ENCODE assay signal across 16 mouse cellular contexts in genomic region chr2:167235338-167236018, GRCm38 (mm10). TPM values are rescaled to one million over a fixed set of nuclear protein-coding genes. Genes with fewer than 3 reads are reported as not detected.
DNase-seq lines count a peak whose midpoint lies in the region; ATAC-seq and TF ChIP-seq lines count a peak whose summit lies in the region.
"Had no signal": no experiment of that assay in that cellular context is flagged by ENCODE, and none has a peak within 500 bp of the region (broad histone marks: within the 10 kb centered on the region; RNA-seq: fewer than 3 reads in every experiment).

No protein-coding gene starts in this region.

- no peaks in the 10 kb centered on the region for H3K9me3 ChIP-seq in heart, embryonic 16.5 days (replicated peaks; ENCODE audit: control insufficient read depth, low read length)
- H3K9me3 ChIP-seq in midbrain, embryonic 16.5 days (replicated peaks; ENCODE audit: control insufficient read depth, low read length, poor library complexity, severe bottlenecking), result no peaks in the 10 kb centered on the region
- H3K9me3 ChIP-seq: hindbrain, embryonic 10.5 days; liver, embryonic 15.5 days; midbrain, embryonic 12.5 days had no signal

- peak; percentile 59; the same call in 1 of the 2 replicates for ATAC-seq in heart, embryonic 16.5 days (replicated peaks; ENCODE audit: extremely low read depth, insufficient read depth, low FRiP score)
- ATAC-seq in midbrain, embryonic 16.5 days, result no peak
- ATAC-seq: Patski had no signal

- peak overlapping the region; percentile 27; the same call in 1 of the 2 replicates for H3K9ac ChIP-seq in heart, embryonic 16.5 days (ENCODE audit: low read length)
- no peak overlapping the region for H3K9ac ChIP-seq in midbrain, embryonic 16.5 days (ENCODE audit: low read depth, low read length)
- H3K9ac ChIP-seq: liver, embryonic 15.5 days; midbrain, embryonic 12.5 days had no signal

- peak overlapping the region; percentile 56 for H3K27ac ChIP-seq in testis, adult 2 months (ENCODE audit: control insufficient read depth, insufficient read depth, low read depth, low read length)
- peak overlapping the region; percentile 79 for H3K27ac ChIP-seq in heart, embryonic 16.5 days (ENCODE audit: low read length)
- no peak overlapping the region for H3K27ac ChIP-seq in midbrain, embryonic 16.5 days (ENCODE audit: low read length)
- H3K27ac ChIP-seq: hindbrain, embryonic 10.5 days; liver, embryonic 15.5 days; midbrain, embryonic 12.5 days had no signal

- peak overlapping the region; percentile 23; the same call in 1 of the 2 replicates for H3K4me2 ChIP-seq in heart, embryonic 16.5 days (ENCODE audit: low read depth, low read length)
- H3K4me2 ChIP-seq in midbrain, embryonic 16.5 days (ENCODE audit: low read length), result no peak overlapping the region
- H3K4me2 ChIP-seq: liver, embryonic 15.5 days; midbrain, embryonic 12.5 days had no signal

- peak; percentile 48 to 57 for DNase-seq in cerebellum, postnatal 10 days
- no peak for DNase-seq in cerebellum, postnatal 4 days (ENCODE audit: low spot score in 2 of 2)
- no peak for DNase-seq in testis, postnatal 14 days (ENCODE audit: low spot score)
- peak; percentile 66 for DNase-seq in skeletal muscle tissue, adult 2 months (ENCODE audit: low read depth, low spot score)
- DNase-seq in frontal cortex, postnatal 25 days (ENCODE audit: low spot score in 2 of 2), result no peak
- DNase-seq: adrenal gland, adult 2 months; kidney, adult 18-20 months; kidney, postnatal 4 days; right cerebral cortex, postnatal 4 days had no signal

- no peak for TF ChIP-seq POLR2A in testis, adult 2 months (IDR thresholded peaks at IDR 0.05; ENCODE audit: control insufficient read depth, low read depth, low read length)

- H3K27me3 ChIP-seq in testis, adult 2 months (ENCODE audit: control insufficient read depth, insufficient read depth, low read length), result no peaks in the 10 kb centered on the region
- peaks cover 7% of the 10 kb centered on the region for H3K27me3 ChIP-seq in heart, embryonic 16.5 days (ENCODE audit: control insufficient read depth, insufficient read depth, low read length)
- peaks cover 7% of the 10 kb centered on the region for H3K27me3 ChIP-seq in midbrain, embryonic 16.5 days (ENCODE audit: control insufficient read depth, insufficient read depth, low read depth, low read length)
- H3K27me3 ChIP-seq: Patski had no signal

- TF ChIP-seq CTCF in testis, adult 2 months (IDR thresholded peaks at IDR 0.05; ENCODE audit: control insufficient read depth, insufficient read depth, insufficient replicate concordance, low read depth, low read length), result no peak

- H3K4me1 ChIP-seq in testis, adult 2 months (ENCODE audit: control insufficient read depth, insufficient read depth, low read length), result peaks cover 12% of the 10 kb centered on the region
- peaks cover 8% of the 10 kb centered on the region for H3K4me1 ChIP-seq in heart, embryonic 16.5 days (ENCODE audit: control insufficient read depth, insufficient read depth, low read length)
- H3K4me1 ChIP-seq in midbrain, embryonic 16.5 days (ENCODE audit: control insufficient read depth, insufficient read depth, low read length), result peaks cover 7% of the 10 kb centered on the region

- no peaks in the 10 kb centered on the region for H3K36me3 ChIP-seq in testis, adult 2 months (ENCODE audit: control insufficient read depth, insufficient read depth, low read length)
- no peaks in the 10 kb centered on the region for H3K36me3 ChIP-seq in heart, embryonic 16.5 days (ENCODE audit: control insufficient read depth, insufficient read depth)
- no peaks in the 10 kb centered on the region for H3K36me3 ChIP-seq in midbrain, embryonic 16.5 days (ENCODE audit: control insufficient read depth, insufficient read depth, low read length)
- H3K36me3 ChIP-seq: hindbrain, embryonic 10.5 days; liver, embryonic 15.5 days; midbrain, embryonic 12.5 days had no signal

- H3K4me3 ChIP-seq in testis, adult 2 months (ENCODE audit: control insufficient read depth, low read depth, low read length), result no peak overlapping the region
- no peak overlapping the region for H3K4me3 ChIP-seq in heart, embryonic 16.5 days (ENCODE audit: low read length)
- no peak overlapping the region for H3K4me3 ChIP-seq in midbrain, embryonic 16.5 days (ENCODE audit: low read depth, low read length)
- H3K4me3 ChIP-seq: hindbrain, embryonic 10.5 days; liver, embryonic 15.5 days; midbrain, embryonic 12.5 days had no signal

- 42% methylated on average over 17 of the region's 17 CpGs for WGBS in heart, embryonic 16.5 days
- 76% methylated on average over 17 of the region's 17 CpGs for WGBS in midbrain, embryonic 16.5 days

RNA-seq across cellular contexts. Expression of gene Ptgis, which starts 4.9 kb away (rescaled TPM):
- polyA plus RNA-seq in testis, adult 2 months (2012; rRNA removed), result 7.2 and 9.1 TPM in 2 replicates
- 20.4 and 21.4 TPM in 2 replicates for polyA plus RNA-seq in heart, embryonic 16.5 days (2015; fragmentation: Nextera tagmentation; extraction: Ambion mirVana)
- polyA plus RNA-seq in midbrain, embryonic 16.5 days (2015; fragmentation: Nextera tagmentation; extraction: Ambion mirVana), result 3.4 and 4.3 TPM in 2 replicates

RNA-seq across cellular contexts. Expression of gene Kcnb1, which starts 45.5 kb away (rescaled TPM):
- polyA plus RNA-seq in testis, adult 2 months (2012; rRNA removed), result 2.8 and 3.1 TPM in 2 replicates
- polyA plus RNA-seq in heart, embryonic 16.5 days (2015; fragmentation: Nextera tagmentation; extraction: Ambion mirVana), result 0.43 and 0.45 TPM in 2 replicates
- polyA plus RNA-seq in midbrain, embryonic 16.5 days (2015; fragmentation: Nextera tagmentation; extraction: Ambion mirVana), result 3.9 and 4.0 TPM in 2 replicates

Comparison
In these comparisons a context has a peak if more than half of its experiments do, and no peak if none do; other contexts are left out.
1. DNase-seq: peak in cerebellum, postnatal 10 days (2 of 2) and skeletal muscle tissue, adult 2 months (single experiment); none in cerebellum, postnatal 4 days (0 of 2), testis, postnatal 14 days (single experiment) and frontal cortex, postnatal 25 days (0 of 2).